Mouse (Mus musculus) MEL (cell line): ENCODE measurements around the gene Enox2.

Experiments
- CHD1 ChIP-seq: IDR thresholded peaks from 2 replicates; pipeline ENCODE4 v1.6.1; 2012; ENCODE audit warnings: low read depth, mild to moderate bottlenecking, inconsistent platforms, low read length, improper control_type of control experiment
- CHD2 ChIP-seq: IDR thresholded peaks from 2 replicates; pipeline ENCODE4 v1.6.1; 2011; ENCODE audit warnings: low read length, improper control_type of control experiment
- CTCF ChIP-seq, 3 experiments: IDR thresholded peaks in 2 of 3; conservative IDR thresholded peaks in 1 of 3; 2 replicates each; pipeline ENCODE4 v1.5.1; 2011 to 2012; ENCODE audit warnings: low read length in 3 of 3, low read depth in 2 of 3, mild to moderate bottlenecking in 2 of 3, improper control_type of control experiment in 1 of 3, inconsistent platforms in 1 of 3, mixed read lengths in 1 of 3, moderate library complexity in 1 of 3; ENCODE audit not compliant: control insufficient read depth in 1 of 3, insufficient read depth in 1 of 3, poor library complexity in 1 of 3, severe bottlenecking in 1 of 3
- EP300 ChIP-seq, 2 experiments: IDR thresholded peaks; 2 replicates each; pipeline ENCODE4 v1.6.1; 2011; ENCODE audit warnings: improper control_type of control experiment in 2 of 2, low read length in 2 of 2, low read depth in 1 of 2, mild to moderate bottlenecking in 1 of 2
- HCFC1 ChIP-seq: IDR thresholded peaks from 2 replicates; pipeline ENCODE4 v1.6.1; 2012; ENCODE audit warnings: low read depth, mild to moderate bottlenecking, inconsistent platforms, low read length, improper control_type of control experiment, moderate library complexity
- MAFK ChIP-seq: IDR thresholded peaks from 2 replicates; pipeline ENCODE4 v1.6.1; 2011; ENCODE audit warnings: low read depth, mild to moderate bottlenecking, low read length, improper control_type of control experiment, borderline replicate concordance
- TAL1 ChIP-seq: IDR thresholded peaks from 2 replicates; pipeline ENCODE4 v1.6.1; 2012; ENCODE audit warnings: mild to moderate bottlenecking, inconsistent platforms, low read length, moderate library complexity, mixed read lengths
- ZMIZ1 ChIP-seq: IDR thresholded peaks from 2 replicates; pipeline ENCODE4 v1.6.1; 2012; ENCODE audit warnings: low read depth, mild to moderate bottlenecking, inconsistent platforms, low read length, improper control_type of control experiment, moderate library complexity

DNA sequence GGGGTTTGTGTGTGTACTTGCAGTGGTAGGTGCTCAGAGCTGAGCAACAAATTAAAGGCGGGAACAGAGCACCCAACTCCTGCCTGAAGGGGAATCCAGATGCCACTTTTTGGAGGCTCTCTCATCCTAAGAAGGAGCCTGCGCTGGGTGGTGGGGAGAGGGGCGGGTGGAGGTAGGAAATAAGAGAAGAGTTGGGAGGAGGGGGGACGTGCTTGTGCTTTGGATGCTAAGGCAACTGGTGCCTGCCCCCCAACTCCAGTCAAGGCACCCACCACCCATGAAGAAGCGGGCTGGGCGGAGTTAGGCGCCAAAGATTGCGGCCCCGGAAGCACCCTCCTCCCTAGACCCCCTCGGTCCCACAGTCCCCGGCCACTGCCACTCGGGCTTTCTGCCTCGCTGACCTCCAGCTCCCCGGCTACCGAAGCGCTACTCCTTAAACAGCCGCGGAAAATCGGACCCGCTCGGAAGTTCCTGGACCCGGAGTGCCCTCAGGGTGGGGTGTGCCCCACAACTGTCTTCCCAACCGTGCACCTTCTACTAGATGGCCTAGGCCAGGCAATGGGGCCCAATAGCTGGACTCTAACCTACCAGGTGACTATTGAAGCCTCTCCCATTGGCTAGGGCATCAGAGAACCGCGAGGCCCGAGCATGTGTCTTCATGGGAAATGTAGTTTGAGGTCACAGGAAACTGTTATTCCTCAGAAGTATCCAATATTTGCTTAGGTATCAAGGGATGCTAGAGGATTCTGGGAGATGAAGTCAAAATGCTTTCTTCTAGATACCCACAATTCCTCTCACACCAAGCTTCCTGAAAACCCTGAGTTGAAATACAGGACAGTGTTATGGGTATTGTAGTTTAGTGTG is at the start of gene Enox2:
- no peak for TF ChIP-seq MAFK
- no peak for TF ChIP-seq TAL1
- TF ChIP-seq HCFC1 = peak; percentile 100
- no peak for TF ChIP-seq CTCF (IDR thresholded peaks at IDR 0.05 in 2 of 3, conservative IDR thresholded peaks at IDR 0.05 in 1 of 3; ENCODE audit: control insufficient read depth in 1 of 3, insufficient read depth in 1 of 3, low read depth in 2 of 3, low read length in 3 of 3, poor library complexity in 1 of 3, severe bottlenecking in 1 of 3)
- TF ChIP-seq ZMIZ1 = 0 out of 2 replicates have a peak, but pooled peaks have one; percentile 51
- TF ChIP-seq EP300 (IDR thresholded peaks at IDR 0.05; ENCODE audit: low read depth in 1 of 2, low read length in 2 of 2) = no peak
- peak; percentile 59 for TF ChIP-seq CHD2
- TF ChIP-seq CHD1 = no peak
